Mouse (Mus musculus): ENCODE results near the gene Myrfl.

GRCm38 (mm10) chr10:116908901-116909642, 12.4 kb upstream of the Myrfl start:
- TF ChIP-seq CTCF (IDR thresholded peaks at IDR 0.05; ENCODE audit: borderline replicate concordance, control insufficient read depth, extremely low read depth, insufficient read depth, low read length, poor library complexity) (no peak), POLR2A (IDR thresholded peaks at IDR 0.05; ENCODE audit: control insufficient read depth, extremely low read depth, insufficient read depth, low read length, poor library complexity) (no peak)
